Mouse (Mus musculus) ovary, adult 18-20 months (tissue): ENCODE results near the gene Lax1.
"Not testable (repeated sequence)": the region's sequence is repeated elsewhere in the genome, so short reads cannot be mapped to it uniquely, and the experiment has no call there.

Experiments
- DNase-seq: peaks from one replicate; pipeline ENCODE4 v3.0.0; 2022; ENCODE audit warnings: low spot score, mixed read lengths

Gene Lax1

GRCm38 (mm10) chr1:133689897-133690296 is at the start of gene Lax1:
Gene Lax1, minus strand, starts transcription at chr1:133690108.
- DNase-seq, result no peak

GRCm38 (mm10) chr1:133736664-133737063 is 46.8 kb upstream of the Lax1 start:
- no peak for DNase-seq

- DNase-seq, result peak; percentile 24
Observed at GRCm38 (mm10) chr1:133735995-133736652, 46.2 kb upstream of the Lax1 start.

- DNase-seq, result no peak
Observed at GRCm38 (mm10) chr1:133732814-133733213, 42.9 kb upstream of the Lax1 start.

- no peak for DNase-seq
Observed at GRCm38 (mm10) chr1:133728339-133728738, 38.4 kb upstream of the Lax1 start.

GRCm38 (mm10) chr1:133720342-133720741 is 30.4 kb upstream of the Lax1 start:
- no peak for DNase-seq

GRCm38 (mm10) chr1:133718786-133719185 is 28.9 kb upstream of the Lax1 start:
- DNase-seq, result no peak

- no peak for DNase-seq
Observed at GRCm38 (mm10) chr1:133718296-133718695, 28.4 kb upstream of the Lax1 start.

- DNase-seq, result no peak
Observed at GRCm38 (mm10) chr1:133716464-133716863, 26.6 kb upstream of the Lax1 start.

- DNase-seq, result no peak
Observed at GRCm38 (mm10) chr1:133715191-133715590, 25.3 kb upstream of the Lax1 start.

- DNase-seq, result no peak
Observed at GRCm38 (mm10) chr1:133713009-133713370, 23.1 kb upstream of the Lax1 start.

GRCm38 (mm10) chr1:133712288-133713008 is 22.5 kb upstream of the Lax1 start:
- no peak for DNase-seq

- no peak for DNase-seq
Observed at GRCm38 (mm10) chr1:133711376-133711775, 21.5 kb upstream of the Lax1 start.

- no peak for DNase-seq
Observed at GRCm38 (mm10) chr1:133710895-133711294, 21.0 kb upstream of the Lax1 start.

GRCm38 (mm10) chr1:133709292-133709691 is 19.4 kb upstream of the Lax1 start:
- no peak for DNase-seq

- not testable (repeated sequence) for DNase-seq
Observed at GRCm38 (mm10) chr1:133701824-133702223, 11.9 kb upstream of the Lax1 start.

- no peak for DNase-seq
Observed at GRCm38 (mm10) chr1:133697935-133698620, 8.2 kb upstream of the Lax1 start.

GRCm38 (mm10) chr1:133695901-133696300 is 6.0 kb upstream of the Lax1 start:
- peak; percentile 73 for DNase-seq

GRCm38 (mm10) chr1:133694876-133695275 is 5.0 kb upstream of the Lax1 start:
- DNase-seq, result no peak

GRCm38 (mm10) chr1:133694301-133694700 is 4.4 kb upstream of the Lax1 start:
- DNase-seq, result no peak

GRCm38 (mm10) chr1:133693536-133694114 is 3.7 kb upstream of the Lax1 start:
- no peak for DNase-seq

GRCm38 (mm10) chr1:133692195-133692594 is 2.3 kb upstream of the Lax1 start:
- no peak for DNase-seq

- no peak for DNase-seq
Observed at GRCm38 (mm10) chr1:133691046-133691445, 1.1 kb upstream of the Lax1 start.
